Mouse (Mus musculus) natural killer cell, adult 2 months (primary cell): ENCODE measurements around the gene Abhd6.

Source experiments
- DNase-seq, 2 experiments: peaks; one replicate each; pipeline ENCODE4 v3.0.0; 2022; ENCODE audit warnings: low spot score in 2 of 2

Abhd6 gene

GRCm38 (mm10) chr14:8062537-8063301, 60.0 kb downstream of the Abhd6 start:
- DNase-seq: no peak

- no peak for DNase-seq
Measured at GRCm38 (mm10) chr14:8063835-8064785, 61.4 kb downstream of the Abhd6 start.

- DNase-seq: peak; percentile 94 to 95
Measured at GRCm38 (mm10) chr14:8080165-8080679, 77.5 kb downstream of the Abhd6 start, which contains the start of gene Rpp14. TSS of gene Rpp14 (plus strand) at chr14:8080367.

- DNase-seq: peak in 1 of 2 experiments; percentile 28
Measured at GRCm38 (mm10) chr14:8080718-8081117, 78.0 kb downstream of the Abhd6 start.

GRCm38 (mm10) chr14:8082949-8083348, 80.2 kb downstream of the Abhd6 start:
- no peak for DNase-seq

- no peak for DNase-seq
Measured at GRCm38 (mm10) chr14:8089016-8089415, 86.3 kb downstream of the Abhd6 start.

GRCm38 (mm10) chr14:8092573-8092972, 89.9 kb downstream of the Abhd6 start:
- DNase-seq: no peak

GRCm38 (mm10) chr14:8093427-8093826, 90.7 kb downstream of the Abhd6 start:
- no peak for DNase-seq

GRCm38 (mm10) chr14:8094931-8095561, 92.3 kb downstream of the Abhd6 start:
- no peak for DNase-seq

- DNase-seq: no peak
Measured at GRCm38 (mm10) chr14:8095562-8095950, 92.9 kb downstream of the Abhd6 start.

- DNase-seq: peak; percentile 70 to 84
Measured at GRCm38 (mm10) chr14:8097978-8098686, 95.4 kb downstream of the Abhd6 start, which contains the start of gene Pxk. TSS of gene Pxk (plus strand) at chr14:8098211.

GRCm38 (mm10) chr14:8098687-8098995, 95.9 kb downstream of the Abhd6 start:
- DNase-seq: no peak

GRCm38 (mm10) chr14:8099561-8100021, 96.9 kb downstream of the Abhd6 start:
- peak; percentile 16 to 32 for DNase-seq

- no peak for DNase-seq
Measured at GRCm38 (mm10) chr14:8101886-8102285, 99.2 kb downstream of the Abhd6 start.

GRCm38 (mm10) chr14:8102676-8103075, 100.0 kb downstream of the Abhd6 start:
- no peak for DNase-seq
